Mouse (Mus musculus): ENCODE results near the gene Arhgap15. TPM values are rescaled to one million over a fixed set of nuclear protein-coding genes. Genes with fewer than 3 reads are reported as not detected.

The Arhgap15 gene
- polyA plus RNA-seq, 1 experiment from 2014 or later, result 0.35 TPM

- ATAC-seq (replicated peaks; ENCODE audit: insufficient number of reproducible peaks, low FRiP score, low TSS enrichment, low read depth) (no peak), DNase-seq (ENCODE audit: low spot score) (no peak)
- no peaks in the 10 kb centered on the region for H3K27me3 ChIP-seq (ENCODE audit: control insufficient read depth, insufficient read depth, low read length)
- no peaks in the 10 kb centered on the region for H3K4me1 ChIP-seq (ENCODE audit: control insufficient read depth, insufficient read depth, low read length)
- H3K27ac ChIP-seq (replicated peaks; ENCODE audit: low read depth, low read length), result no peak overlapping the region
- H3K4me2 ChIP-seq (ENCODE audit: low read depth, low read length), result no peak overlapping the region
- H3K9ac ChIP-seq (replicated peaks; ENCODE audit: low read length), result no peak overlapping the region
- no peak overlapping the region for H3K4me3 ChIP-seq (ENCODE audit: low read depth, low read length)
- H3K36me3 ChIP-seq (replicated peaks; ENCODE audit: control insufficient read depth, insufficient read depth, low read depth, low read length), result no peaks in the 10 kb centered on the region
- no peaks in the 10 kb centered on the region for H3K9me3 ChIP-seq (replicated peaks; ENCODE audit: control insufficient read depth, low read length)
Measured at GRCm38 (mm10) chr2:43959189-43959588, 210.6 kb downstream of the Arhgap15 start.

GRCm38 (mm10) chr2:43962466-43962865 lies 213.8 kb downstream of the Arhgap15 start:
- 78% methylated on average over 5 of the region's 5 CpGs for WGBS
- Histone ChIP-seq H3K4me3 (ENCODE audit: low read depth, low read length) (no peak overlapping the region), H3K27ac (replicated peaks; ENCODE audit: low read depth, low read length) (no peak overlapping the region), H3K9ac (replicated peaks; ENCODE audit: low read length) (no peak overlapping the region), H3K4me2 (ENCODE audit: low read depth, low read length) (no peak overlapping the region), H3K27me3 (ENCODE audit: control insufficient read depth, insufficient read depth, low read length) (no peaks in the 10 kb centered on the region), H3K36me3 (replicated peaks; ENCODE audit: control insufficient read depth, insufficient read depth, low read depth, low read length) (no peaks in the 10 kb centered on the region), H3K9me3 (replicated peaks; ENCODE audit: control insufficient read depth, low read length) (no peaks in the 10 kb centered on the region), H3K4me1 (ENCODE audit: control insufficient read depth, insufficient read depth, low read length) (no peaks in the 10 kb centered on the region)
- ATAC-seq (replicated peaks; ENCODE audit: insufficient number of reproducible peaks, low FRiP score, low TSS enrichment, low read depth), result no peak
- DNase-seq (ENCODE audit: low spot score), result no peak

GRCm38 (mm10) chr2:43968581-43968980 lies 220.0 kb downstream of the Arhgap15 start:
- DNase-seq (ENCODE audit: low spot score) (no peak), ATAC-seq (replicated peaks; ENCODE audit: insufficient number of reproducible peaks, low FRiP score, low TSS enrichment, low read depth) (no peak)
- H3K27me3 ChIP-seq (ENCODE audit: control insufficient read depth, insufficient read depth, low read length), result no peaks in the 10 kb centered on the region
- H3K9ac ChIP-seq (replicated peaks; ENCODE audit: low read length), result no peak overlapping the region
- no peak overlapping the region for H3K4me2 ChIP-seq (ENCODE audit: low read depth, low read length)
- H3K27ac ChIP-seq (replicated peaks; ENCODE audit: low read depth, low read length), result no peak overlapping the region
- H3K4me3 ChIP-seq (ENCODE audit: low read depth, low read length), result no peak overlapping the region
- H3K4me1 ChIP-seq (ENCODE audit: control insufficient read depth, insufficient read depth, low read length), result no peaks in the 10 kb centered on the region
- H3K9me3 ChIP-seq (replicated peaks; ENCODE audit: control insufficient read depth, low read length), result no peaks in the 10 kb centered on the region
- WGBS, result 78% methylated on average over 4 of the region's 4 CpGs
- no peaks in the 10 kb centered on the region for H3K36me3 ChIP-seq (replicated peaks; ENCODE audit: control insufficient read depth, insufficient read depth, low read depth, low read length)

GRCm38 (mm10) chr2:43977732-43978131 lies 229.1 kb downstream of the Arhgap15 start:
- 84% methylated on average over 11 of the region's 11 CpGs for WGBS
- no peak for DNase-seq (ENCODE audit: low spot score)
- Histone ChIP-seq H3K9me3 (replicated peaks; ENCODE audit: control insufficient read depth, low read length) (no peaks in the 10 kb centered on the region), H3K4me3 (ENCODE audit: low read depth, low read length) (no peak overlapping the region), H3K27me3 (ENCODE audit: control insufficient read depth, insufficient read depth, low read length) (no peaks in the 10 kb centered on the region), H3K4me1 (ENCODE audit: control insufficient read depth, insufficient read depth, low read length) (no peaks in the 10 kb centered on the region), H3K9ac (replicated peaks; ENCODE audit: low read length) (no peak overlapping the region), H3K27ac (replicated peaks; ENCODE audit: low read depth, low read length) (no peak overlapping the region), H3K36me3 (replicated peaks; ENCODE audit: control insufficient read depth, insufficient read depth, low read depth, low read length) (no peaks in the 10 kb centered on the region), H3K4me2 (ENCODE audit: low read depth, low read length) (no peak overlapping the region)
- ATAC-seq (replicated peaks; ENCODE audit: insufficient number of reproducible peaks, low FRiP score, low TSS enrichment, low read depth), result no peak

- Histone ChIP-seq H3K4me3 (ENCODE audit: low read depth, low read length) (no peak overlapping the region), H3K4me1 (ENCODE audit: control insufficient read depth, insufficient read depth, low read length) (no peaks in the 10 kb centered on the region), H3K4me2 (ENCODE audit: low read depth, low read length) (no peak overlapping the region), H3K27me3 (ENCODE audit: control insufficient read depth, insufficient read depth, low read length) (no peaks in the 10 kb centered on the region), H3K9ac (replicated peaks; ENCODE audit: low read length) (no peak overlapping the region), H3K27ac (replicated peaks; ENCODE audit: low read depth, low read length) (no peak overlapping the region), H3K36me3 (replicated peaks; ENCODE audit: control insufficient read depth, insufficient read depth, low read depth, low read length) (no peaks in the 10 kb centered on the region), H3K9me3 (replicated peaks; ENCODE audit: control insufficient read depth, low read length) (no peaks in the 10 kb centered on the region)
- ATAC-seq (replicated peaks; ENCODE audit: insufficient number of reproducible peaks, low FRiP score, low TSS enrichment, low read depth), result no peak
- DNase-seq (ENCODE audit: low spot score), result no peak
- WGBS, result 71% methylated on average over 13 of the region's 13 CpGs
Measured at GRCm38 (mm10) chr2:43978177-43979013, 229.8 kb downstream of the Arhgap15 start.

GRCm38 (mm10) chr2:43986066-43986465 lies 237.4 kb downstream of the Arhgap15 start:
- Histone ChIP-seq H3K36me3 (replicated peaks; ENCODE audit: control insufficient read depth, insufficient read depth, low read depth, low read length) (no peaks in the 10 kb centered on the region), H3K9me3 (replicated peaks; ENCODE audit: control insufficient read depth, low read length) (no peaks in the 10 kb centered on the region), H3K9ac (replicated peaks; ENCODE audit: low read length) (no peak overlapping the region), H3K4me2 (ENCODE audit: low read depth, low read length) (no peak overlapping the region), H3K27ac (replicated peaks; ENCODE audit: low read depth, low read length) (no peak overlapping the region), H3K4me3 (ENCODE audit: low read depth, low read length) (no peak overlapping the region), H3K27me3 (ENCODE audit: control insufficient read depth, insufficient read depth, low read length) (no peaks in the 10 kb centered on the region), H3K4me1 (ENCODE audit: control insufficient read depth, insufficient read depth, low read length) (no peaks in the 10 kb centered on the region)
- 82% methylated on average over 14 of the region's 14 CpGs for WGBS
- DNase-seq (ENCODE audit: low spot score) (no peak), ATAC-seq (replicated peaks; ENCODE audit: insufficient number of reproducible peaks, low FRiP score, low TSS enrichment, low read depth) (no peak)

- Histone ChIP-seq H3K9me3 (replicated peaks; ENCODE audit: control insufficient read depth, low read length) (no peaks in the 10 kb centered on the region), H3K4me3 (ENCODE audit: low read depth, low read length) (no peak overlapping the region), H3K9ac (replicated peaks; ENCODE audit: low read length) (no peak overlapping the region), H3K36me3 (replicated peaks; ENCODE audit: control insufficient read depth, insufficient read depth, low read depth, low read length) (no peaks in the 10 kb centered on the region), H3K4me1 (ENCODE audit: control insufficient read depth, insufficient read depth, low read length) (no peaks in the 10 kb centered on the region), H3K27ac (replicated peaks; ENCODE audit: low read depth, low read length) (no peak overlapping the region), H3K27me3 (ENCODE audit: control insufficient read depth, insufficient read depth, low read length) (no peaks in the 10 kb centered on the region), H3K4me2 (ENCODE audit: low read depth, low read length) (no peak overlapping the region)
- ATAC-seq (replicated peaks; ENCODE audit: insufficient number of reproducible peaks, low FRiP score, low TSS enrichment, low read depth) (no peak), DNase-seq (ENCODE audit: low spot score) (no peak)
- WGBS, result 60% methylated on average over 3 of the region's 3 CpGs
Measured at GRCm38 (mm10) chr2:43987919-43988318, 239.3 kb downstream of the Arhgap15 start.

- Histone ChIP-seq H3K27me3 (ENCODE audit: control insufficient read depth, insufficient read depth, low read length) (no peaks in the 10 kb centered on the region), H3K9me3 (replicated peaks; ENCODE audit: control insufficient read depth, low read length) (no peaks in the 10 kb centered on the region), H3K4me1 (ENCODE audit: control insufficient read depth, insufficient read depth, low read length) (no peaks in the 10 kb centered on the region), H3K9ac (replicated peaks; ENCODE audit: low read length) (no peak overlapping the region), H3K4me2 (ENCODE audit: low read depth, low read length) (no peak overlapping the region), H3K27ac (replicated peaks; ENCODE audit: low read depth, low read length) (no peak overlapping the region), H3K36me3 (replicated peaks; ENCODE audit: control insufficient read depth, insufficient read depth, low read depth, low read length) (no peaks in the 10 kb centered on the region), H3K4me3 (ENCODE audit: low read depth, low read length) (no peak overlapping the region)
- ATAC-seq (replicated peaks; ENCODE audit: insufficient number of reproducible peaks, low FRiP score, low TSS enrichment, low read depth) (no peak), DNase-seq (ENCODE audit: low spot score) (no peak)
- 70% methylated on average over 5 of the region's 5 CpGs for WGBS
Measured at GRCm38 (mm10) chr2:43989850-43990249, 241.2 kb downstream of the Arhgap15 start.
